ENCODE assay signal across 9 mouse cellular contexts in genomic region chr13:22049737-22050440, GRCm38 (mm10). TPM values are rescaled to one million over a fixed set of nuclear protein-coding genes. Genes with fewer than 3 reads are reported as not detected.
DNase-seq lines count a peak whose midpoint lies in the region; ATAC-seq and TF ChIP-seq lines count a peak whose summit lies in the region.
"Had no signal": no experiment of that assay in that cellular context is flagged by ENCODE, and none has a peak within 500 bp of the region (broad histone marks: within the 10 kb centered on the region; RNA-seq: fewer than 3 reads in every experiment).

No protein-coding gene starts in this region.

- WGBS in cerebellum, adult 2 months = 6% methylated on average over 14 of the region's 14 CpGs
- WGBS in hindbrain, embryonic 12.5 days = 1% methylated on average over 14 of the region's 14 CpGs
- WGBS in lung, embryonic 15.5 days = 1% methylated on average over 14 of the region's 14 CpGs
- under 1% methylated on average over 14 of the region's 14 CpGs for WGBS in neural tube, embryonic 15.5 days

- peak; percentile 36 for ATAC-seq in common myeloid progenitor, adult 5-6 weeks (replicated peaks; ENCODE audit: low read depth, poor library complexity, severe bottlenecking)
- peak; percentile 62 for ATAC-seq in hindbrain, embryonic 12.5 days (ENCODE audit: low FRiP score)
- peak; percentile 38; the same call in 1 of the 2 replicates for ATAC-seq in lung, embryonic 15.5 days (ENCODE audit: borderline replicate concordance, extremely low read depth, low FRiP score, low TSS enrichment)
- peak; percentile 38 for ATAC-seq in neural tube, embryonic 15.5 days (ENCODE audit: low FRiP score)

- H3K4me1 ChIP-seq in cerebellum, adult 2 months (ENCODE audit: control insufficient read depth, insufficient read depth, low read length) = no peaks in the 10 kb centered on the region; the same call in 1 of the 2 replicates
- 0 out of 2 replicates have a peak, but pooled peaks cover 3% of the 10 kb centered on the region for H3K4me1 ChIP-seq in hindbrain, embryonic 12.5 days
- H3K4me1 ChIP-seq in lung, embryonic 15.5 days = no peaks in the 10 kb centered on the region
- peaks cover 4% of the 10 kb centered on the region; the same call in 1 of the 2 replicates for H3K4me1 ChIP-seq in neural tube, embryonic 15.5 days

- peak overlapping the region; percentile 60 for H3K4me2 ChIP-seq in hindbrain, embryonic 12.5 days (replicated peaks)
- H3K4me2 ChIP-seq in lung, embryonic 15.5 days = peak overlapping the region; percentile 64
- H3K4me2 ChIP-seq in neural tube, embryonic 15.5 days = peak overlapping the region; percentile 61

- H3K27me3 ChIP-seq in cerebellum, adult 2 months (ENCODE audit: control insufficient read depth, insufficient read depth, low read length) = no peaks in the 10 kb centered on the region
- no peaks in the 10 kb centered on the region for H3K27me3 ChIP-seq in hindbrain, embryonic 12.5 days
- H3K27me3 ChIP-seq in lung, embryonic 15.5 days = no peaks in the 10 kb centered on the region
- no peaks in the 10 kb centered on the region for H3K27me3 ChIP-seq in neural tube, embryonic 15.5 days (replicated peaks)
- H3K27me3 ChIP-seq: Patski had no signal

- H3K36me3 ChIP-seq in hindbrain, embryonic 12.5 days = no peaks in the 10 kb centered on the region
- H3K36me3 ChIP-seq in lung, embryonic 15.5 days = no peaks in the 10 kb centered on the region
- no peaks in the 10 kb centered on the region for H3K36me3 ChIP-seq in neural tube, embryonic 15.5 days

- H3K9ac ChIP-seq in hindbrain, embryonic 12.5 days = peak overlapping the region; percentile 45
- H3K9ac ChIP-seq in lung, embryonic 15.5 days = peak overlapping the region; percentile 33
- peak overlapping the region; percentile 63 for H3K9ac ChIP-seq in neural tube, embryonic 15.5 days (replicated peaks)

- no peak for TF ChIP-seq CTCF in cerebellum, adult 2 months (IDR thresholded peaks at IDR 0.05; ENCODE audit: borderline replicate concordance, insufficient read depth, low read depth, low read length)

- H3K27ac ChIP-seq in cerebellum, adult 2 months (ENCODE audit: insufficient read depth, low read length) = no peak overlapping the region
- peak overlapping the region; percentile 85 for H3K27ac ChIP-seq in hindbrain, embryonic 12.5 days
- peak overlapping the region; percentile 90 for H3K27ac ChIP-seq in lung, embryonic 15.5 days
- peak overlapping the region; percentile 87 for H3K27ac ChIP-seq in neural tube, embryonic 15.5 days (replicated peaks)

- no peak for DNase-seq in cerebellum, adult 2 months
- DNase-seq in cerebellum, adult 11 months = no peak
- peak; percentile 78 for DNase-seq in 3T3-L1 (ENCODE audit: low read depth, low spot score)
- DNase-seq in frontal cortex, postnatal 36 days (ENCODE audit: low spot score in 2 of 2) = no peak

- H3K4me3 ChIP-seq in cerebellum, adult 2 months (replicated peaks; ENCODE audit: insufficient read depth, low read depth, low read length) = peak overlapping the region; percentile 25
- peak overlapping the region; percentile 50 for H3K4me3 ChIP-seq in hindbrain, embryonic 12.5 days
- H3K4me3 ChIP-seq in lung, embryonic 15.5 days = peak overlapping the region; percentile 53
- H3K4me3 ChIP-seq in neural tube, embryonic 15.5 days (replicated peaks) = peak overlapping the region; percentile 50

- no peak for TF ChIP-seq POLR2A in cerebellum, adult 2 months (IDR thresholded peaks at IDR 0.05; ENCODE audit: borderline replicate concordance, insufficient read depth, low read length)

- no peaks in the 10 kb centered on the region for H3K9me3 ChIP-seq in hindbrain, embryonic 12.5 days (replicated peaks)
- no peaks in the 10 kb centered on the region for H3K9me3 ChIP-seq in lung, embryonic 15.5 days
- H3K9me3 ChIP-seq in neural tube, embryonic 15.5 days (replicated peaks) = no peaks in the 10 kb centered on the region

RNA-seq across cellular contexts. Expression of gene Hist1h2bj, which starts 6.9 kb away (rescaled TPM):
- polyA plus RNA-seq in cerebellum, adult 2 months (2012; rRNA removed) = 0.97 and 1.5 TPM in 2 replicates
- 591 and 710 TPM in 2 replicates for total RNA-seq in common myeloid progenitor, adult 5-6 weeks (2017)
- polyA plus RNA-seq in hindbrain, embryonic 12.5 days (2016; fragmentation: Nextera tagmentation; extraction: Ambion mirVana) = 7.2 and 11.9 TPM in 2 replicates
- 15.7 and 16.0 TPM in 2 replicates for polyA plus RNA-seq in lung, embryonic 15.5 days (2015; fragmentation: Nextera tagmentation; extraction: Ambion mirVana)
- 2.0 and 7.2 TPM in 2 replicates for polyA plus RNA-seq in neural tube, embryonic 15.5 days (2015; fragmentation: Nextera tagmentation; extraction: Ambion mirVana)
- polyA plus RNA-seq: Patski had no signal

RNA-seq across cellular contexts. Expression of gene Hist1h2ag, which starts 7.1 kb away (rescaled TPM):
- polyA plus RNA-seq in cerebellum, adult 2 months (2012; rRNA removed) = 0.60 and 1.1 TPM in 2 replicates
- total RNA-seq in common myeloid progenitor, adult 5-6 weeks (2017) = 689 and 693 TPM in 2 replicates
- polyA plus RNA-seq in hindbrain, embryonic 12.5 days (2016; fragmentation: Nextera tagmentation; extraction: Ambion mirVana) = 52.7 and 56.3 TPM in 2 replicates
- polyA plus RNA-seq in lung, embryonic 15.5 days (2015; fragmentation: Nextera tagmentation; extraction: Ambion mirVana) = 52.7 and 55.6 TPM in 2 replicates
- polyA plus RNA-seq in neural tube, embryonic 15.5 days (2015; fragmentation: Nextera tagmentation; extraction: Ambion mirVana) = 3.0 and 13.9 TPM in 2 replicates
- polyA plus RNA-seq: Patski had no signal

RNA-seq across cellular contexts. Expression of gene Hist1h4i, which starts 8.7 kb away (rescaled TPM):
- polyA plus RNA-seq in cerebellum, adult 2 months (2012; rRNA removed) = 8.8 and 9.8 TPM in 2 replicates
- total RNA-seq in common myeloid progenitor, adult 5-6 weeks (2017) = 106 and 144 TPM in 2 replicates
- polyA plus RNA-seq in hindbrain, embryonic 12.5 days (2016; fragmentation: Nextera tagmentation; extraction: Ambion mirVana) = 18.2 and 20.9 TPM in 2 replicates
- polyA plus RNA-seq in lung, embryonic 15.5 days (2015; fragmentation: Nextera tagmentation; extraction: Ambion mirVana) = 27.2 and 29.1 TPM in 2 replicates
- polyA plus RNA-seq in neural tube, embryonic 15.5 days (2015; fragmentation: Nextera tagmentation; extraction: Ambion mirVana) = 4.8 and 8.5 TPM in 2 replicates

RNA-seq across cellular contexts. Expression of gene Hist1h2bk, which starts 14.2 kb away (rescaled TPM):
- polyA plus RNA-seq in cerebellum, adult 2 months (2012; rRNA removed) = 0.34 TPM in 1 of 2 replicates, not detected in the other
- 1,449 and 1,731 TPM in 2 replicates for total RNA-seq in common myeloid progenitor, adult 5-6 weeks (2017)
- 5.5 and 9.1 TPM in 2 replicates for polyA plus RNA-seq in hindbrain, embryonic 12.5 days (2016; fragmentation: Nextera tagmentation; extraction: Ambion mirVana)
- polyA plus RNA-seq in lung, embryonic 15.5 days (2015; fragmentation: Nextera tagmentation; extraction: Ambion mirVana) = 7.0 and 7.4 TPM in 2 replicates
- 0.97 and 2.2 TPM in 2 replicates for polyA plus RNA-seq in neural tube, embryonic 15.5 days (2015; fragmentation: Nextera tagmentation; extraction: Ambion mirVana)

RNA-seq across cellular contexts. Expression of gene Hist1h2ah, which starts 14.5 kb away (rescaled TPM):
- not detected in 2 replicates for polyA plus RNA-seq in cerebellum, adult 2 months (2012; rRNA removed)
- 208 and 989 TPM in 2 replicates for total RNA-seq in common myeloid progenitor, adult 5-6 weeks (2017)
- polyA plus RNA-seq in hindbrain, embryonic 12.5 days (2016; fragmentation: Nextera tagmentation; extraction: Ambion mirVana) = 17.9 TPM in 1 of 2 replicates, not detected in the other
- 8.1 and 8.2 TPM in 2 replicates for polyA plus RNA-seq in lung, embryonic 15.5 days (2015; fragmentation: Nextera tagmentation; extraction: Ambion mirVana)
- polyA plus RNA-seq in neural tube, embryonic 15.5 days (2015; fragmentation: Nextera tagmentation; extraction: Ambion mirVana) = 4.5 TPM in 1 of 2 replicates, not detected in the other
